Mouse (Mus musculus) stomach, postnatal 0 days (tissue): ENCODE results near the gene P2rx5. TPM values are rescaled to one million over a fixed set of nuclear protein-coding genes. Genes with fewer than 3 reads are reported as not detected.

ENCODE experiments used
- ATAC-seq: fragments of 200-750 bp; cut with Nextera tagmentation; 2 replicates; pipeline ENCODE4 v1.8.0; 2017; ENCODE audit not compliant: low FRiP score, low TSS enrichment
- DNase-seq: peaks from one replicate; pipeline ENCODE4 v3.0.0-alpha.2; 2016; ENCODE audit warnings: low spot score
- H3K27ac ChIP-seq: fragments of 300-500 bp; sonication (generic); replicated peaks from 2 replicates; pipeline ENCODE4 v1.5.1; 2014; ENCODE audit warnings: mild to moderate bottlenecking, control low read depth
- H3K27me3 ChIP-seq: fragments of 300-500 bp; sonication (generic); 2 replicates; pipeline ENCODE4 v1.6.1; 2014; ENCODE audit warnings: low read length; ENCODE audit not compliant: control insufficient read depth, insufficient read depth
- H3K36me3 ChIP-seq: fragments of 300-500 bp; sonication (generic); 2 replicates; pipeline ENCODE4 v1.6.1; 2014; ENCODE audit warnings: low read length, mixed read lengths; ENCODE audit not compliant: control insufficient read depth, insufficient read depth
- H3K4me1 ChIP-seq: fragments of 300-500 bp; sonication (generic); replicated peaks from 2 replicates; pipeline ENCODE4 v1.6.1; 2014; ENCODE audit warnings: antibody characterized with exemption; ENCODE audit not compliant: control insufficient read depth, insufficient read depth
- H3K4me2 ChIP-seq: fragments of 300-500 bp; sonication (generic); replicated peaks from 2 replicates; pipeline ENCODE4 v1.6.1; 2014; ENCODE audit warnings: low read depth, mild to moderate bottlenecking, control low read depth, moderate library complexity
- H3K4me3 ChIP-seq: fragments of 300-500 bp; sonication (generic); 2 replicates; pipeline ENCODE4 v1.5.1; 2014; ENCODE audit warnings: low read depth, low read length, control low read depth
- H3K9ac ChIP-seq: fragments of 300-500 bp; sonication (generic); 2 replicates; pipeline ENCODE4 v1.6.1; 2014; ENCODE audit warnings: mild to moderate bottlenecking, low read length, control low read depth, mixed read lengths
- H3K9me3 ChIP-seq: fragments of 300-500 bp; sonication (generic); 2 replicates; pipeline ENCODE4 v1.6.1; 2016; ENCODE audit warnings: low read length; ENCODE audit not compliant: control insufficient read depth
- CTCF ChIP-seq: IDR thresholded peaks from 2 replicates; pipeline ENCODE4 v1.5.1; 2016; ENCODE audit warnings: antibody characterized with exemption, low read depth, mild to moderate bottlenecking, moderate library complexity
- EP300 ChIP-seq: optimal IDR thresholded peaks from 2 replicates; pipeline ENCODE3; 2016; ENCODE audit warnings: antibody characterized with exemption
- WGBS: fragments of 180-500 bp; shearing (Covaris S2); extraction: QIAGEN DNeasy Blood & Tissue Kit; methylation state at CpG from one replicate; pipeline ENCODE4 v1.1.7; 2014; 5-methylcytosine and 5-hydroxymethylcytosine counted together
- polyA plus RNA-seq: library from polyadenylated mRNA; unstranded; fragments of >200 nt; fragmentation: Nextera tagmentation; extraction: Ambion mirVana; gene quantifications from 2 replicates; pipeline ENCODE4 v1.2.1, GENCODE M21; 2015

The P2rx5 gene
- polyA plus RNA-seq, 1 experiment from 2014 or later = 0.44 TPM

DNA sequence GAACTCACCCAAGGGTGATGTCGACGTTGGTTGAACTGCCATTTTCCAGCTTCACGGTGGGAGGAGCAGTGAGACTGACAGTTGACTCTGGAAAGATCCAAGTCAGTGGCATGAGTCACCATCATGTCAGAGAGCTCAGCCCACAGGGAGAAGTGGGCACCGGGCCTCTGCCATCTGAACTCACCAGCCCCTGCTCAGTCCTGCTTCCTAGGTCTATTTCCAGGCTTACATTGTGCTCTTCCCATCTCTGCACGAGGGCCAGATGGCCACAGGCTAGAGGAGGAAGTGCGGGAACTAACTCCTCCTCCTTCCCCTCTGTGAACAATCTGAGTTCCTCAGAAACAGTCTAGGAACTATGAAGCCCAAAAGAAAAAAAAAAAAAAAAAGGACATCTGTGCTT, 32.8 kb downstream of the P2rx5 start:
- no peak for ATAC-seq
- Histone ChIP-seq H3K36me3 (peaks cover 3% of the 10 kb centered on the region; the same call in 1 of the 2 replicates), H3K9ac (no peak overlapping the region), H3K4me3 (no peak overlapping the region), H3K4me1 (peaks cover 3% of the 10 kb centered on the region; the same call in 1 of the 2 replicates), H3K27ac (no peak overlapping the region), H3K27me3 (no peaks in the 10 kb centered on the region), H3K9me3 (no peaks in the 10 kb centered on the region), H3K4me2 (no peak overlapping the region)
- WGBS = 62% methylated on average over 6 of the region's 6 CpGs
- DNase-seq = no peak
- TF ChIP-seq CTCF (no peak), EP300 (no peak)

DNA sequence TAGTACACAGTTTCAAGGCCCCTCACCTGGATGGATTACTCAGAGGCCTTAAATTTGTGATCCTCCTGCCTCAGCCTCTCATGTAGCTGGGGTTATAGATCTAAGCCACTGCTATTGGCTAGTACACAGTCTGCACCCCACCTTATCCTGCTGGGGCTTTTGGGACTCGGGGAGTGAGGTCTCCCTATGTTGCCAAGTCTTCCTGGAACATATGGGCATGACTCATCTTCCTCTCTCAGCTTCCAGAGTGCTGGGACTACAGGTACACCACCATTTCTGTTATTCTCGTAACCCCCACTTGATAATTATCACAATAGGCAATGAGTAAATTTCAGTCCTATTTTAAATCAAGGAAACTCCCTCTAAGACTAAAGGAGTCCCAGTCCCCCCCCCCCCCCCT, 34.2 kb downstream of the P2rx5 start:
- no peak overlapping the region for H3K4me3 ChIP-seq

GRCm38 (mm10) chr11:73198190-73198589, 38.0 kb downstream of the P2rx5 start:
- peak overlapping the region; percentile 100 for H3K4me2 ChIP-seq
- no peaks in the 10 kb centered on the region for H3K27me3 ChIP-seq
- H3K9me3 ChIP-seq = no peaks in the 10 kb centered on the region
- H3K4me3 ChIP-seq = peak overlapping the region; percentile 74
- peak overlapping the region; percentile 83 for H3K9ac ChIP-seq
- 3% methylated on average over 1 of the region's 1 CpGs for WGBS
- ATAC-seq (no peak), DNase-seq (no peak)
- H3K36me3 ChIP-seq = no peaks in the 10 kb centered on the region
- no peak overlapping the region for H3K27ac ChIP-seq
- H3K4me1 ChIP-seq = peaks cover 3% of the 10 kb centered on the region; the same call in 1 of the 2 replicates
- TF ChIP-seq CTCF (no peak), EP300 (no peak)

More for the DNA sequence above, 34.2 kb downstream of the P2rx5 start:
- no peak for ATAC-seq
- Histone ChIP-seq H3K27ac (no peak overlapping the region), H3K36me3 (peaks cover 3% of the 10 kb centered on the region; the same call in 1 of the 2 replicates), H3K4me2 (no peak overlapping the region), H3K9ac (no peak overlapping the region), H3K9me3 (no peaks in the 10 kb centered on the region), H3K4me1 (peaks cover 3% of the 10 kb centered on the region; the same call in 1 of the 2 replicates), H3K27me3 (no peaks in the 10 kb centered on the region)
- WGBS = 65% methylated on average over 2 of the region's 2 CpGs
- no peak for TF ChIP-seq EP300
- TF ChIP-seq CTCF = no peak
- DNase-seq = no peak

GRCm38 (mm10) chr11:73198603-73199229, 38.5 kb downstream of the P2rx5 start, which contains the start of gene Ctns:
Gene Ctns (minus strand): TSS chr11:73199042.
- DNase-seq = peak; percentile 86
- WGBS = under 1% methylated on average over 22 of the region's 22 CpGs

DNA sequence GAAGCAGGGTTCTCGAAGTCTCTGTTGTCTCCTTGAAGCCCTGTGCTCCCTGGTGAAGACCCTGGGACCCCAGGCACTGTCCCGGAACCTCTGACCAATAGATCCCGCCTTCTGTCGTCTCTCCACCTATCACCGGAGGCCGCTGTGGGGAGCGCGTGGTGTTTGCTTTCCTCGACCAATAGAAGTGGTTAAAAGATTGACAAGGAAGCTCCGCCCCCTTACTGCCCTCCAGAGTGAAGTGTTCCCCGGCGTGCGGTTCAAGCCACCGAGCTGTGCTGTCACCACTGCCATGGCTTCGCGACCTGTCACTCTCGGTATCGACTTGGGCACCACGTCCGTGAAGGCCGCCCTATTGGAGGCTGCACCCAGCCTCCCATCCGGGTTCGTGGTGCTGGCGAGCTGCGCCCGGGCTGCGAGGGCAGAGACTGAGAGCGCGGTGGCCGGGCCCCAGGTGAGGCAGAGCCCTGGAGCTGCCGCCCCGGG, 39.0 kb downstream of the P2rx5 start, which contains the start of gene Shpk:
Gene Shpk (plus strand): TSS at position 231 of the 483 bp plus-strand sequence.
- H3K27me3 ChIP-seq = no peaks in the 10 kb centered on the region
- peak within 1 kb of the TSS; percentile 100 for H3K4me2 ChIP-seq
- WGBS = 0% methylated on average over 32 of the region's 32 CpGs
- H3K4me3 ChIP-seq = peak within 1 kb of the TSS; percentile 74
- peak; percentile 94 for DNase-seq
- H3K9ac ChIP-seq = peak within 1 kb of the TSS; percentile 83
- H3K9me3 ChIP-seq = no peaks in the 10 kb centered on the region
- peaks cover 3% of the 10 kb centered on the region; the same call in 1 of the 2 replicates for H3K4me1 ChIP-seq
- H3K27ac ChIP-seq = peak within 1 kb of the TSS; percentile 69; the same call in 1 of the 2 replicates
- no peaks in the 10 kb centered on the region for H3K36me3 ChIP-seq
- TF ChIP-seq CTCF = no peak; the same call in 1 of the 2 replicates
- ATAC-seq = peak; percentile 97

More at GRCm38 (mm10) chr11:73198603-73199229, 38.5 kb downstream of the P2rx5 start, which contains the start of gene Ctns:
- peak within 1 kb of the TSS; percentile 69; the same call in 1 of the 2 replicates for H3K27ac ChIP-seq
- no peaks in the 10 kb centered on the region for H3K36me3 ChIP-seq
- TF ChIP-seq CTCF (no peak), EP300 (no peak)
- no peaks in the 10 kb centered on the region for H3K27me3 ChIP-seq
- peak; percentile 97 for ATAC-seq
- peak within 1 kb of the TSS; percentile 83 for H3K9ac ChIP-seq
- peak within 1 kb of the TSS; percentile 74 for H3K4me3 ChIP-seq
- no peaks in the 10 kb centered on the region for H3K9me3 ChIP-seq
- peaks cover 3% of the 10 kb centered on the region; the same call in 1 of the 2 replicates for H3K4me1 ChIP-seq
- H3K4me2 ChIP-seq = peak within 1 kb of the TSS; percentile 100

- no peak for DNase-seq
- peak overlapping the region; percentile 69; the same call in 1 of the 2 replicates for H3K27ac ChIP-seq
- ATAC-seq = no peak
- H3K9me3 ChIP-seq = no peaks in the 10 kb centered on the region
- peaks cover 3% of the 10 kb centered on the region; the same call in 1 of the 2 replicates for H3K4me1 ChIP-seq
- peak overlapping the region; percentile 83 for H3K9ac ChIP-seq
- no peaks in the 10 kb centered on the region for H3K36me3 ChIP-seq
- no peaks in the 10 kb centered on the region for H3K27me3 ChIP-seq
- H3K4me3 ChIP-seq = peak overlapping the region; percentile 74
- TF ChIP-seq CTCF (no peak), EP300 (no peak)
- H3K4me2 ChIP-seq = peak overlapping the region; percentile 100
- 2% methylated on average over 12 of the region's 12 CpGs for whole genome bisulfite sequencing
Measured at GRCm38 (mm10) chr11:73199879-73200278, 39.7 kb downstream of the P2rx5 start.
